Mouse (Mus musculus) A20 (cell line): ENCODE data around the gene Ubp1.
A peak's percentile ranks its signal among the peaks of the same experiment; 100 is the strongest.

Experiments used
- DNase-seq: peaks from one replicate; pipeline ENCODE4 v3.0.0-alpha.2; 2011; ENCODE audit warnings: low read depth, low spot score

Gene Ubp1

DNA sequence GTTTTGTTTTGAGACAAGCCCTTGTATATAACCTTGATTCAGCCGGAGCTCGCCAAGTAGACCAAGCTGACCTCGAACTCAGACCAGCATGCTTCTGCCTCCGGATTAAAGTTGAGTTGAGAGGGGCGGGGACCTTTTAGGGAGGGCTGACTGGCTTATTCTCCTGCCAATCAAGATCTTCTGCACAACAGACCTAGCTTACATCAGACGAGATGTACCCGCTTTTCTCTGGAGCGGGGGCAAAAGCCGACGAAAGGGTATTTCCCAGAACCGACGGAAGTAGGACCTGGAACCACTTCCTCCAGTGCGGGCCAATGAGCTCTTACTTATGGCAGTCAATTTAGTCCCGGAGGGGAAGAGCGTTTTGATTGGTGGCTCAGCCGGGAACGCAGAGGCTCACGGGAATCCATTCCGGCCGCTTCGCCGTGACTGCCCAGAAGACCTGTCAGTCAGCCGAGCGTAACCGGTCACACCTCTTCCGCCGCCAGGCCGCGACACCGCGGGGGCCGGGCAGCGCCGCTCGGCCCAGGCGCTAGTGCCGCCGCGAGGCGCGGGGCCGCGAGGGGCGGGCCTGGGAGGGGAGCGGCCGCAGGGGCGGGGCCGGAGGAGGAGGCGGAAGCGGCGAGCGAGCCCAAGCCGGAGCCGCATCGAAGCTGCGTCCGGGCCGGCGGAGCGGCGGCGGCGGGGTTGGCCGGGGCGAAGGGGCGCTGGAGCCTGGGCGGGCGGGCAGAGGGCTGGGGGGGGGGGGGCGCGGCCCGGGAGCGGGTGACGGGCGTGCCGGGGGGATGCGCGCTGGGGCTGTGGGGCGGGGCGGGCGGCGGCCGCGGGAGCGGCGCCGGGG, at the start of gene Ubp1:
Gene Ubp1 (plus strand): TSS at position 401 of the 841 bp plus-strand sequence.
- DNase-seq, result peak; percentile 97

DNA sequence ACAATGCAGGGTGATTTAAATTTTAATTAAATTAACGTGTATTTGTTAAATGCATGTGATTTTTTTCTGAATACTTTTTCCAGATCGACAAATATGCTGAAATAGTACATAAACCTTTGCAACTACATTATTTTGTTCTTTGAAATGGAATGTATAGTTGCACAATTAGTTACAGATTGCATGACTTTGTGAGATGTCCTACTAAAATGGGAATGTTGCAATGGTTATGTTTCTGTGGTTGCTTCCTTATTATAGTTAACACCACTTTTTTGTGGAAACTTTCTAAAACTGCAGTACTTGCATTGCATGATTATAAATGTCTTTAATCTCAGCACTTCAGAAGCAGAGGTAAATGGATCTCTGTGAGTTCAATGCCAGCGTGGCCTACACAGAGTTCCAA, 35.8 kb upstream of the Ubp1 start:
- DNase-seq, result no peak

DNA sequence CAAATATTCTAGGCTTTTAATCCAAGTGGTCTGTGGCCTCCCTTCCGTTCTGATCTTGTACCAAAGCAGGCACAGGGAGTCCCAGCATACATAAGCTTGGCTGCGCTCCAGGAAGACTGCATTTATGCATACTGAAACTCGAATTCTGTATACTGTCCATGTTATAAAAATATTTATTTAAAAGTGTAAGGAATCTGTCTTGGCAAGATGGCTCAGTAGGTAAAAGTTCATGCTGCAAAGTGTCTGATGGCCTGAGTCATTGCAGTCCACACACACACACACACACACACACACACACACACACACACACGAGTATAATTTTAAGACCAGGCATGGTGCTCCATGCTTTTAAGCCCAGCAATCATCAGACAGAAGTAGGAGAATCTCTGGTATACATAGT, 27.6 kb upstream of the Ubp1 start:
- DNase-seq, result no peak

DNA sequence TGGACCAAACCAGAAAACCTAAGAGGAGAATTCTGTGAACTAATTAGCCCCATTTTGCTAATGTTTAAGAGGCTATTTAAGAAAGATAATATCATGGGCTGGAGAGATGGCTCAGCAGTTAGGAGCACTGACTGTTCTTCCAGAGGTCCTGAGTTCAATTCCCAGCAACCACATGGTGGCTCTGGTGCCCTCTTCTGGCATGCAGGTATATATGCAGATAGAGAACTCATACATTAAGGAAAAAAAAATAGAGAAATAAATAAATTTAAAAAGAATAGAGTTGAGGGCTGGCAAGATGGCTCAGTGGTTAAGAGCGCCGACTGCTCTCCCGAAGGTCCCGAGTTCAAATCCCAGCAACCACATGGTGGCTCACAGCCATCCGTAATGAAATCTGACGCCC, 26.4 kb upstream of the Ubp1 start:
- peak; percentile 35 for DNase-seq

DNA sequence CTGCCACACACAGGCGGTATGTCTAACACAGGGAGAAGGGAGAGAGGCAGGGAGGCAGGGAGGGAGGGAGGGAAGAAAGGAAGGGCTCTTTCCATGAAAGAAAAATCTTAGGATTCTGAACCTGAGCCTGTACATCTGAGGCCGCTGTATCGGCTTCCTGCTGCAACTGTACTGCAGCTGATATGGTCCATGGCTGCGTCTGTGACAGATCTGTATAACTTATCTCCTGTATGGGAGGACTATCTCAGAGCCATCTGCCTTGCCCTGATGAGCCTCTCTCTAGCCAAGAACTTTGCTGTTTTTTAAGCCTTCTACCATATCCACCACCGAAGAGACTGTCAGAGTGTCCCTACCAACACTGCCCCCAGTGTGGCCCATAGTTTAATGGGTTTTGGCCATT, 14.9 kb upstream of the Ubp1 start:
- no peak for DNase-seq

DNA sequence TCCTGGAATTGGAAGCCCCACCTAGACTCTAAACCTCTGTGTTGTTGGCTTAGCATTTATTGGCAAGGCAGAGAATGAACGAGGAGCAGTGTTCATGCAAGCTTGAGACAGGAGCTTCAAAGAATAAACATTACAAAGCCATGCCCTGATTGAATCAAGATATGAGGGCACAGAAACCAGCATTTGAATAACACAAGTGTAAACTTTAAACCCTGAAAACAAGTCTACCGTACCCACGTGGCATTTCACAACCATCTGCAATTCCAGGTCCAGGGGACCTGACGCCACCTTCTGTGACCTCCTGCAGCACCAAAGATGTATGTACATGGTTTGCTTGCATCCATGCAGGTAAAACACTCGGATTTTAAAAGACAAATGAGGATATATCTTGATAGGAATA, 8.1 kb upstream of the Ubp1 start:
- no peak for DNase-seq

DNA sequence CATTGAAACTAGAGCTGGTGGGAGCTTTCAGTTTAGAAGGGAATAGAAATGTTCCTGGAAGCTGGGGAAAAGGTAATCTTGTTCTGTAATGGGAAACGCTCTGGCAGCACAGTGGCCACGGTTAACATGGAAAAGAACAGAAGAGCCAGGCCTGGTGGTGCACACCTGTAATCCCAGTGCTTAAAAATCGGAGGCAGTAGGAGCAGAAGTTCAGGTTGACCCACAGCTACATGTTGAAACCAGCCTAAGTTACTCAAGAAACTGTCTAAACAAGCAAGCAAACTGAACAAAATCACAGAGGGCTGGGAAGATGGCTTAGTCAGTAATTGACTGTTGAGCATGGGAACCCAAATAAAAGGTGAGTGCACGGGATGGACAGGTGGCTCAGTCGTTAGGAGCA, 5.9 kb upstream of the Ubp1 start:
- DNase-seq, result no peak

DNA sequence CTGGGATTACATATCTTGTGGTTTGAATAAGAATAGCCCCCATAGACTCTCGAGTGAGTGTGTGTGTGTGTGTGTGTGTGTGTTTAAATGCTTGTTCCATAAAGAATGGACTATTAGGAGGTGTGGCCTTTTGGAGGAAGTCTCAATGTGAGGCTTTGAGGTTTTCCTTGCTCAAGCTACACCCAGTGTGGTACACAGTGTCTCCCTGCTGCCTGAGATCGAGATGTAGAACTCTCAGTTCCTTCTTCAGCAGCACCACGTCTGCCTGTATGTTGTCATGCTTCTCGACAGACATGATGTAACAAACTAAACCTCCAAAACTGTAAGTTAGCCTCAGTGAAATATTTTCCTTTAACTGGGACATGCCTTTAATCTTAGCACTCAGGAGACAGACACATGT, 2.1 kb upstream of the Ubp1 start:
- peak; percentile 59 for DNase-seq

DNA sequence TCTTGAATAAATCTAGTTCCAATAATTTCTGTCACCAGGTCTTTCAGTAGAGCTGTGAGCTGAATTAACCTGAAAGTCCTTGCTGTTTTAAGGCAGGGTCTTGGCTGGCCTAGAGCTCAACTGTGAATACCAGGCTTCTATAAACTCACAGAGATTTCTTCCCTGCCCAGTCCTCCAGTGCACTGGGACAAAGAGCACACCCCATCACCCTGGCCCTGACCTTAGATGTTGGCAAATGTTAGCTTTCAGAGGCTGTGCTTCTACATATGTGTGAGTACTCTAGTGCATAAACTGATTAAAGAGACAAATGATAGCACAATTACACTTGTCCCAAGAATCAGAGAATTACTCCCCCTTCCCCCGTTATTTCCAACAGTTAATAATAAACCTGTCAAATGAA, 1.1 kb upstream of the Ubp1 start:
- no peak for DNase-seq

DNA sequence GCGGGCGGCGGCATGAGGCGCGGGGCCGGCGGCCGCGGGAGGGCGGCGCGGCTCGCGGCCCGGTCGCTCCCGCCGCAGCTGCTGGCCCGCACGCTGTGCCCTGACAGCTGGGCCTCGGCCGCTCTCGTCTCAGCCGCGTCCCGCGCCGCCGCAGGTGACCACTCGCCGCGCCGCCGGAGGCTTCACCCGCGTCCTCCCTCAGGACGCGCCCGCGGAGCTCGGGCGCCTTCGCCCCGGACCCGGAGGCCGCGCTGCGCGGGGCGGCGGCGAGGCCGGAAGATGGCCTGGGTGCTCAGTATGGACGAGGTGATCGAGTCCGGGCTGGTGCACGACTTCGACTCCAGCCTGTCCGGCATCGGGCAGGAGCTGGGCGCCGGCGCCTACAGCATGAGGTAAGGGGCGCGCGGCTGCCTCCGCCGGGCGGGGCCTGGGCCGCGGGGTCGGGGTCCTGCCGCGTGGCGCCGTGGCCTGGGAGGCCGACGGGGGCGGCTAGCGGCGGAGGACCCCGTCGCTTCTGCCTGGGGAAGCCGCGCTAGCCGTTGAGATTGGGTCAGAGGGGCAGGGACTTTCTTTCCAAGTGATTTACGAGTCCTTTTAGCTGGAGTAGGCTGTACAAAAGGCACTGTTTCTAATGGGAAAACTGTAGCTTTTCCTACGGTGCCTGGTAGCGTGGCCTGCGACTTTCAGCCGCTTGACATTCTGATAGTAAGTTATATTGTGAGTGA, 803 bp downstream of the Ubp1 start:
- DNase-seq, result peak; percentile 44

DNA sequence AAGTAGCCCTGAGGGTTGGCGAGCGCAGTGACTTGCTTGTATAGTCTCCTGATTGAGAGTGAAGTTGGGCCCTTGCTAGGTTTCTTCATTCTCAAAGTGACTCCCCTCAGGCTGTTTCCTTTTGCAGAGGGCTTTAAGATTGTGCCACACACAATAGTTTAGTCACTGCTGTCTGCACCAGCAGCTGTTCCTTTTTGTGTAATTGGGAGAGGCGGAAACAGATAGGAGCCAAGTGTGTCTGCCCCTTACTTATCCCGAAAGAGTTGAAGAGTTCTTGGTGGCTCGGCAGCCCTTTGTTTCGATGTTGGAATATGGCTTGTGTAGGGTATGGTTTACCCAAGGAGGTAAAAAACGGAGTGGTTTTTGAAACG, 1.4 kb downstream of the Ubp1 start:
- peak; percentile 53 for DNase-seq

DNA sequence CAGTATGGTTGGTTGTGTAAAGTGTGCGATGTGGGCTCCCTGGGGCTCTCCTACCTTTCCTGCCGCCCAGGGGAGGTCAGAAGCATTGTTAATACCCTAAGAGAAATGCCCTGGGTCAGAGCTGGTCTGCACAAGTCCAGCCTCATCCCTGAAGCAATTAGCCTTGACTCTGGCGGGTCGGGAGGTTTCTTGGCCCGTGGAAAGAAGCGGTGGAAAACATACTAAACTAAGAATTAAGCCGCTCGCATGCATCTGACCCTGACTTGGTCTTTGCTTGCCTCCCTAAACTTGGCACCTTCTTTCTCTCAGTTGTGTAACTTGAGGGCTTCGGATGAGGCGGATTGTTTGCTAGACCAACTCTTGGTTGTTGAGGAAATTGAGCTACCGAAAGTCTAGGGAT, 1.8 kb downstream of the Ubp1 start:
- DNase-seq, result no peak

DNA sequence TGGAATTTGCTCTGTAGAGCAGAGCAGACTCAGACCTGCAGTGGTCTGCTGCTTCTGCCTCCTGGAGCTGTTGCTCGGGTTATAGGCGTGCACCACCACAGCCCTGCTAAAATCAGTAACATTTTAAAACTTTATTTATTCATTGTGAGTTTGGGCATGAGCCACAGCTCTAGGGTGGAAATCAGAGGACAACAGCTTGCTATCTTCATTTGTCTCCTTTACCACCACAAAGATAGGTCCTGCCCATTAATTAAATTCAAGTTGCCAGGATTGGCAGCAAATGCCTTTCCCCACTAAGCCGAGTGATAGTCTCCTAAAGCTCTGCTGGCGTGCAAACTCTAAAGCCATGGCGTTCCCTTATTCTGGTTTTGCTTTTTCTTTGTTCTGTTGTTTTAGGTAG, 4.9 kb downstream of the Ubp1 start:
- no peak for DNase-seq

DNA sequence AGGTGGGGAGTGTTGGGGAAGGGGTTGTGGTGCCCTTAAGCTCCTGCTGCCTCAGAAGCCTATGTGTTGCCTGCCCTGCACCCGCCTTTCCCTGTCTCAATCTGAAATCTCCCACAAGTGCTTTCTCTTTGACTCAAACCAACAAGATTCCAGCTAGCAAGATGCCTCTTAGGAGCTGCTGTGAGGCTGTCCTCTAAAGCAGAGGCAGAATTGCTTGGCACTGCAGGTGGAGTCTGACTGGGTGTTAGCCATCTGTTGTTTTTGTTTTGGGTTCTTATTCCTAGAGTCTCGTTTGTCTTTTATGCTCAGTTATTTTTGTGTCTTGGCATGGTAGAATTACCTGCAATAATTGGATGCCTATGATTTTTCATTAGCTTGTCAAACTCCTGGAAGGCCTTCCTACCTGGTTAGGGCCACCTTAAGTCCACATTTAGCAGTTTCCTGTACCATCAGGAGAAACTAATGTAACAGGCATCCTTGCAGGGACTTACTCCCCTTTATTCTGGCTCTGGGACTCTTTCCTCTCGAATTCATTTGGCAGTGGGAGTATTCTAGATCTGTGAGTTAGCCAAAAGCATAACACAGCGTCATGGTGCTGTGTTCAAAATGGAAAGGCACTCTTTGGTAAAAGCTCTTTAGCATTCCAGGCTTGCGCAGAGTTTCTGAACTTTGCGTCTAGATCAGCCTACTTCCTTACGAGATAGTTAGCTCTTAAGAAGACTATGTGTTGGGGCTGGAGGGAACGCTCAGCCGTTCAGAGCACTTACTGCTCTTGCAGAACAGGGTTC, 8.5 kb downstream of the Ubp1 start:
- no peak for DNase-seq

DNA sequence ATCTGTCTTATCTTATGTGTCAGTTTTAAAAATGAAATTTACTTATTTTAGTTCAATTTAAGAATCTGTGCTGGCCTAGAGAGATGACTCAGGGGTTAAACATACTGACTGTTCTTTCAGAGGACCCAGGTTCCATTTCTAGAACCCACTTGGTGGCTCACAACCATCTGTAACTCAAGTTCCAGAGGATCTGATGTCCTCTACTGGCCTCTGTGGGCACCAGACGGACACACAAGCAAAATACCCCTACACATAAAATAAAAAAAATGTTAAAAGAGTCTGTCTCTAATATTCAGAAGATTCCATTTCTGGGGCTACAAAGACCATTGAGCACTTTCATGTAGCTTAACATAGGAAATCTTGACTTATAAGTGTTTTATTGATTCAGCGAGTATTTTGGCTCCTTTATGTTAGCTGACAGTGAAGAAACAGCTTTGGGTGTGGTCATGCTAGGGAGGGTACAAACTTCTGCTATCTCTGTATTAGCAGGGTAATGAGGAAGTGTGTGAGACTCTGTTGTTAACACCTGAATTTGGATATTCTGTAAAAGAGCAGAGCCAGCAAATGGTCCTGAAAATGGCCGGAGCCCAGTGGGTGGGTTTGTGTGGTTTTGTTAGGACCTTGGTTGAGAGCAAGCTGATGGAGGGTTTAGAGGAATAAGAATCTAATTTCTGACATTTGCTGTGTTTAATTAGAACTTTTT, 10.5 kb downstream of the Ubp1 start:
- peak; percentile 56 for DNase-seq

DNA sequence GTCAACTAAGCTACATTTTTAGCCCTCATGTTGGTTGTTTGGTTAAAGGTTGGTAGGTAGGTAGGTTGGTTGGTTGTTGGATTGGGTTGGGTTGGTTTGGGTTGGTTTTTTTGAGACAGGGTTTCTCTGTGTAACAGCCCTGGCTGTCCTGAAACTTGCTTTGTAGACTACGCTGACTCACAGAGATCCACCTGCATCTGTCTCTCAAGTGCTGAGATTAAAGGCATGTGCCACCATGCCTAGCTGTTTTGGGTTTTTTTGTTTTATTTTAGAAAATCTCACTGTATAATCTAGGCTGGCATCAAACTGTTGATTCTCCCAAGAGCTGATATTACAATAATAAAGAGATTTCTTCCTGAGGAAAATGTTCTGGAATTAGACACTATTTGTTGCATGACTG, 12.6 kb downstream of the Ubp1 start:
- no peak for DNase-seq

DNA sequence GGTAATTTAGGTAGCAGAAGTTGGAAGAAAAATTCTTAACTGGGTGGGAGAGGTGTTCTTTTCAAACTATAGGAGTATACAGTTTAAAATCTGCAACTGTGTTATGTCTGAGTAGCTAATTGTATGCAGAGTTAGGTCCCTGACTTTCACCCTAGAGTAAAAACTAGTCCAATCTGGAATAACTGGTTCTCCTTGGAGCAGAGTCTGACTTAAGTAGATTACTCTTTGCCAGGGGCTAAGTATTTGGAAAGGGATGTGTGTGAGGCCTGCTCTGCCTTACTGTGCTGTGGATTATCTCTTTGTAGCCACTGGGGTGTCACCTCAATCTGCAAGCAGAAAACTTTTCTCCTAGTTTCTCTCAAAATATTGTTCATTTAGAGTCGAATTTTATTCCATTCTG, 16.5 kb downstream of the Ubp1 start:
- DNase-seq, result no peak

DNA sequence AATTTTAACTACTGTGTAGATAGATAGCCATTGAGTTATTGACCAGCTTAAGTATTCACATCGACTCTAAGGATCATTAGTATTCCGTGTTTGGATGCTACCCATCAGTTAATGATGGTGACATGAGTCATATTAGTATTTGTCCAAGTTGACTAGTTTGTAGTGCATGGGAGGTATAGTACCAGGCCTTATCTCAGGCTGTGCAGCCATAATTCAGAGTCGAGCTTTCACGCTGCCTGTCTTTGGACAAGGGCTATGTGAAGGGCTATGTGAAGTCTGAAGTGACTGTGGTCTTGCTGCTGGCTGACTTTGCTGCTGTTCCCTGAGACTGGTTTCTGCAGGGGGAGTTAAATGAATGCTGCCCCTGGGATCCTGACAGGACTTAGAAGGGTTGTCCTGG, 27.0 kb downstream of the Ubp1 start:
- no peak for DNase-seq

DNA sequence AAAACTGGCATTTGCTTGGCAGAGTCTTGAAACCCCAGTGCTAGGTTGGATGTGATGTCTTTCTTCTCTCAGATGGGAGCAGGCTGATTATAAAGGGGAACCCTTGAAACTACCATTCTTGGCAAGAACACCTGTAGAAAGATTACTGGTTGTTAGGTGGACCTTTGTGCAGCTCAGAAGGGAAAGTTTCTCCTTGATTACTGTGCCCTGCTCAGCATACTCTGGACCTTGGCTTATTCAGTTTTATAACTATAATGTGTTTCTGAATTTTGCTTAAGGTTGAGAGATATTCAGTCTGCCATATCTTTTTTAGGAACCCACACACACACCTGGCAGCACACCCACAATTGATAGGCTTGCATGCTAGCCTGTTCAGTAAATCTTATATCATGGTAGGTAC, 33.0 kb downstream of the Ubp1 start:
- DNase-seq, result no peak

DNA sequence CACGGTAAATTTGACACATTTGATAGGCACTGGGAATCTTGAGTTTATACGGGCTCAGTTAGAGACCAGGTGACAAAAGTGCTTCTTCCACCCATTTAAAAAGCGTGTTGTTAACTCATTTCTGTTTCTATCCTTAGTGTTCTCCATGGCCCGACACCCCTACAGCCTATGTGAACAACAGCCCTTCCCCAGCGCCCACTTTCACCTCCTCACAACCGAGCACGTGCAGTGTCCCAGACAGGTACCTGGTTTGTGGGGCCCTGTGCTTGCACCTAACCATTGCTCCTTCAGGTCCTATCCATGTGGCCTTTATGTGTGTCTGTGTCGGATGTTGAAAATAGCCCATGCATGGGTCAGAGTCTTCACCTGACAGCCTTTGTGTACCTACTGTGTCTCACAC, 33.7 kb downstream of the Ubp1 start:
- no peak for DNase-seq

DNA sequence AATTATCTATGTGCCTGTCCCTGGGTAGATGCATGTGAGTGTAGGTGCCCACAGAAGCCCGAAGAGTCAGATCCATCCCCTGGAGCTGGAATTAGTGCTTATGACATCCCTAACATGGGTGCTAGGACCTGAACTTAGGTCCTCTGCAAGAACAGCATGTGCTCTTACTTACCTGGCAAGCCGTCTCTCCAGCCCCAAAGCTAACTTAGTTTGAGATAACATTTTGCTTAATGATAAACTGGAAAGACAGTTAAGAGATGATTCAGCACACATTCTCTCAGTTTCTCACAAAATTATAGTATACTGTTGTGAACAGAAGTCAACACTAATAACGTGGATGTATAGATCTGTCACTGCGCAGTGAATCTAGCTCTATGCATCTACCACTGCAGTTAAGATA, 36.1 kb downstream of the Ubp1 start:
- no peak for DNase-seq

DNA sequence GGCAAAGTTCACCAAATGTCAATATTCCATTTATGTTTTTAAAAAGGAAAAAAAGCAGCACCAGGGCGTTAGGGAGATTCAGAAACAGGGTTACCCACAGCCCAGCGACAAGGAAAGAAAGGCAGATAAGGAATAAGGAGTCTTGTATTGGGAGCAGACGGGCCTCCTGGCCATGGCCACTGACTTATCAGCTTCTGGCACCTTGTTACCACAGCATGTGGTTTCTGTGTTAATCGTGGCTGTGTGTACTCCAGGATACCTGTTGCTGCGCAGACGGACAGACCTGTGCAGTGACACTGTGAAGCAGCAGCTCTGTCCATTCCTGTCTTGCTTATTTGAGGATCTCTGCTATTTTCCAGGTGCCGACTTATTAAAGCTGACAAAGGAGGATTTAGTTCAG, 38.2 kb downstream of the Ubp1 start:
- DNase-seq, result no peak
